Mouse (Mus musculus) gastrocnemius, adult 18-20 months (tissue): ENCODE results near the gene Gas8. TPM values are rescaled to one million over a fixed set of nuclear protein-coding genes. Genes with fewer than 3 reads are reported as not detected.
"Not testable (repeated sequence)": the region's sequence is repeated elsewhere in the genome, so short reads cannot be mapped to it uniquely, and the experiment has no call there.

Source experiments
- DNase-seq: peaks from one replicate; pipeline ENCODE4 v3.0.0; 2021; ENCODE audit warnings: low spot score
- long read RNA-seq, 2 experiments: library from polyadenylated mRNA; stranded (forward); transcript quantifications; one replicate each; pipeline ENCODE4 v2.0.0; 2021
- total RNA-seq, 2 experiments: library from RNA; stranded (reverse); gene quantifications; 2 replicates each; pipeline ENCODE4 v1.2.3; 2021

Gas8 gene
- total RNA-seq, result 1 to 10 TPM; 3.6 to 4.9 TPM
- long read RNA-seq, experiment 1, partial matches to known transcripts, result 0 of 2 reads
- long read RNA-seq, experiment 1, other reads (novel, unspliced or antisense), result 1 of 2 reads
- long read RNA-seq, experiment 2, partial matches to known transcripts, result 0 of 4 reads
- long read RNA-seq, experiment 2, other reads (novel, unspliced or antisense), result 1 of 4 reads

DNA sequence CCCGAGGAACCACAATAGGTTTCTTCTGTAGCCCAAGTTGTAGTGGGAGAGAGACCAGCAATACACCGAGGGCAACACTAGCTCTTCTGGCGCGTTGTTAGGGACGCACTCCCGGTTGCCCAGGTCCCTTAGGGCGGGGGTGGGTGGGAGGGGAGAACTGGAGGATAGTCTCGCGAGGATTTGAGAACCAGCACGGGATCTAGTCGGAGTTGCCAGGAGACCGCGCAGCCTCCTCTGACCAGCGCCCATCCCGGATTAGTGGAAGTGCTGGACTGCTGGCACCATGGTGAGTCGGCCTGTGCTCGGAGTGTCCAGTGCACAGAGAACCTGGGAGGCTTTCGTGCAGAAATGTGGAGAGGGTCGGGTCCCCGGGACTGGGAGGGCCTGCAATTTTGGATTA lies at the start of gene Gas8:
Gas8 (plus strand) TSS at position 168 of the 400 bp plus-strand sequence.
- DNase-seq, result peak; percentile 91

- DNase-seq, result not testable (repeated sequence)
These were observed 45.6 kb upstream of the Gas8 start for GRCm38 (mm10) chr8:123472991-123473390.

- DNase-seq, result not testable (repeated sequence)
These were observed 44.1 kb upstream of the Gas8 start for GRCm38 (mm10) chr8:123474549-123474948.

- no peak for DNase-seq
These were observed 41.5 kb upstream of the Gas8 start for GRCm38 (mm10) chr8:123476911-123477736.

DNA sequence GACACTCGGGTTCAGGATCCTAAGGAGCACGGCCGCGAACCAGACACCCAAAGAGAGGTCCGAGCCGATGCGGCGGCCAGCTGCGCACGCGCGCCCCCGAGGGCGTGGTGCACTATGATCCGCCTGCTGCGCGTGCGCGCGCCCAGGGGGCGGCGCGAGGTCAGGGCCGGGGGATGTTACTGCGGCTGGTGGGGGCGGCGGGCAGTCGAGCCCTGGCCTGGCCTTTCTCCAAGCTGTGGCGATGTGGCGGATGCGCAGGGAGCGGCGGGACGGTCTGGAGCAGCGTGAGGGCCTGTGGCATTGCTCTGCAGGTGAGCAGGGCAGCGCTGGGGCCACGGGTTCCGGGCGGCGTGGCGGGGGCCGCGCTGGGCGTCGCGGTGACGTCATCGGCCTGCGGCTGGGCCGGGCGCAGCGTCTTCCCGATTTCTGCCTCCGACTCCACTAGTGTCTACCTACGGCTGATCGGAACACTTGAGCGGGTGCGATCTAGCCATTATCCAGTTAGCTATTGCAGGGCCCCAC lies 40.8 kb upstream of the Gas8 start, which contains the start of gene Afg3l1:
Afg3l1 (plus strand) TSS at position 167 of the 522 bp plus-strand sequence.
- peak; percentile 89 for DNase-seq

GRCm38 (mm10) chr8:123478456-123479218 lies 40.0 kb upstream of the Gas8 start:
- no peak for DNase-seq

DNA sequence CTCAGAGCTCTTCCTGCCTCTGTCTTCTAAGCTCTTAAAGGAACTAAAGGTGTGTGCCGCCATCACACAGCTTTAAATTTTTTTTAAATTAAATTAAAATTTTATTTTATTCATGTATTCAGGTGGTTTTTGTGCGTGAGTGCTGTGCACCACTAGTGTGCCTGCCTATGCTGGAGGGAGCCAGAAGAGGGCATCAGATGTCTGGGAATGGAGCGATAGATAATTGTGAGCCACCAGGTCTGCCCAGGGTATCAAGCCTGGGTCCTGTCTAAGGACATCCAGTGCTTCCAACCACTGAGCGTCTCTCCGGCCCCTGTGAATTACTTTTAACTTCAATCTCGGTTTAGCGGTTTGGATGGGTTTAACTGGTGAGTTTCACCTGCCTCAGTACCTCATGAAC lies 36.0 kb upstream of the Gas8 start:
- DNase-seq, result no peak

DNA sequence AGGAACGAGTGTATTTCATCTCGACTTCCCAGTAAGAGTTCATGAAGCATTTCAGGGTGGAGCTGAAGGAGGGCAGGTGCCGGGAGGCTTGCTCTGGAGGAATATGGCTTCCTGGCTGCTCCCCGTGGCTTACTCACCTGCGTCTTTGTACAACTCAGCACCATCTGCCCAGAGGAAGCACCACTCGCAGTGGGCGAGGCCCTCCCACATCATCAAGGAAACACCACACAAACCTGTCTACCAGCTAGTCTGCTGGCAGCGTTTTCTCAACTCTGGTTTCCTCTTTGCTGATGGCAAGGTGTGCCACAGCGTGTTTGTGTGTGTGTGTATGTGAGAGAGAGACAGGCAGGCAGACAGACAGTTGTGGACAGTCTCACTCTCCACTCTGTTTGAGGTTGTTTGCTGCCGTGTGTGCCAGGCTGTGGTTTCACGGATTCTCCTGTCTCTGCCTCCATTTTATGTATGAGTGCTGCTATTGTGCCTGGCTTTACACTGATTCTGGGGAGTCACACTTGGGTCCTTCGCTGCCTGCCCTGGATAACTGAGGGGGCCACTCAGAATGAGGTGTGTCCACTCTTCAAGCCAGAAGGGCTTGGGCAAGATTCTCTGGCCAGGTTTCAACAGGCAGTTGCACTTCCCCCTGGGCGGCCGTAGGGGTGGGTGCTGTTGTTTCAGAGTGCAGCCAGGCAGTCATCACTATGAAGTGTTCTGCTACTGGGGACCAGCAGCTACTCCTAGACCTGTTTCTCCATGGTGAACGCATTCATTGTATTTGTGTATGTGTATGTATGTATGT lies 27.2 kb upstream of the Gas8 start:
- DNase-seq, result no peak

DNA sequence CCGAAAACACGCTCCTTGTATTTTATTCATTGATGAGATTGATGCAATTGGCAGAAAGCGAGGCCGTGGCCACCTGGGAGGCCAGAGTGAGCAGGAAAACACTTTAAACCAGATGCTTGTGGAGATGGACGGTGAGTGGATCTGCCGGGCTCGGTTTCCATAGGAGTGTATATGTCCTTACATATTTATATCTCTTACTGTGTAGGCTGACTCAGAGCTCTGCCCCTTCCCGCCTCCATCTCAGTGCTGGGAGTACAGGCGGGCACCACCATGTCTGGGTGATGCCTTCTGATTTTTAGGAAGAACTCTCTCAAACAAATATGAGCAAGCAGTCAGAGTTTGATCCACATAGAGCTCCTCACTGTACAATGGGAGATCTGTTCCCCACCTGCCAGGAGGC lies 25.7 kb upstream of the Gas8 start:
- no peak for DNase-seq

DNA sequence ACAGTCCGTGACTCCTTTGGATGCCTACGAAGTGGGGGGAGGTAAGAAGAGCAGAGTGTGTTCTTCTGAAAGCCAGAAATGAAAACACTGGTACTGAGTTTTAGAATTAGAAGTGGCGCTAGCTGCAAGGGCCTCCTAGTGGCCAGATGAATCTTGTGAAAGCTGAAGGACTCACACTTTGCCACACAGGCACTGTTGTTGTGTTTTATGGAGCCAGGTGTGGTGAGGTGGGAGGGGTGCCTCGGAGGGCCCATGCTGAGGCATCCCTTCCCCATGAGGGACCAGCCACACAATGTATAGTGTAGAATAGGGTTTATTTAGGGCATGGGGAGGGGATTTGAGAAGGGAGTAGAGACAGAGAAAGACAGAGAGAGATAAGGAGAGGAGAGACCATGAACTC lies 20.9 kb upstream of the Gas8 start:
- no peak for DNase-seq

GRCm38 (mm10) chr8:123498963-123499362 lies 19.7 kb upstream of the Gas8 start:
- DNase-seq, result no peak

GRCm38 (mm10) chr8:123499556-123499955 lies 19.1 kb upstream of the Gas8 start:
- DNase-seq, result no peak

DNA sequence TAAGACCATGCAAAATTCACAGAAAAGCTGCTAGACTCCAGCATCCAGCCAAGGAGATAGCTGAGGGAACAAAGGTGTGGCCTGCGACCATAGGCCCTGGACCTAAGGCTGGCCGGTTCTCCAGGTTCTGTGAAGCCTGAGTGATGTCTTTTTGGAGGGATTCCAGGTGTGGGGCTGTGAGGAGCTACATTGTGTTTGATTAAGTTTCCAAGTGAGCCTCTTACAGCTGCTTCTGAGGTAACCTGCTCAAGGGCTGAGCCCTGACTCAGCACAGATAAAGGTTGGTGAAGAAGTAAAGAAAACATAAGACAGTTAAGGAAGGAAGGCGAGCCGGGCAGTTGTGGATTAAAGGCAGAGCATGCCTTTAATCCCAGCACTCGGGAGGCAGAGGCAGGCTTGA lies 16.4 kb upstream of the Gas8 start:
- DNase-seq, result no peak

DNA sequence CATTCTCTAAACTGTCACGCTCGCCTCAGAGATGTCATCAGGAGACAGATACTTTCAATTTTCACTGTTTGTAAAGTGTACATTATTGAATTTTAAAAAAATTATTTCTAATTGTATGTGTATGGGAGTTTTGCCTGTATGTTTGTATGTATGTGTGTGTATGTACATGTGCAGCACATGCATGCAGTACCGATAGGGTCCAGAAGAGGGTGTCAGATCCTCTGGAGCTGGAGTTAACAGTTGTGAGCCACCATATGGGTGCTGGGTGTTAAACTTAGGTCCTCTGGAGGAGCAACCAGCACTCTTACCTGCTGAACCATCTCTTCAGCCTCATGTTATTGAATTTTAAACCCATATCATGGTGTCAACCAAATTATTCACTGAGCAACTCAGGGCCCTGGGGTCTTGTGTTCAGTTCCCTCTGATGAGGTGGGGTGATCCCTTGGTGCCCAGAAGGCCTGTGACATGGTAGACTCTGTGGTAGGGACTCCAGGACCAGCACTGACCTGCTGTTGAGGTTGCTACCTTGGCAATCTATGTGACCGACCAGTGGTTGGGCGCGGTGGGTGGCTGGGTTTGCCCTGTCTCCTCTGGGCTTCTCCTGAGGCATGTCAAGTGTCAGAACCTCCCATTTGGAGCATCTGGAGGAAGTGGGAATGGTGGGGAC lies 14.7 kb upstream of the Gas8 start:
- DNase-seq, result no peak

- DNase-seq, result no peak
These were observed 13.9 kb upstream of the Gas8 start for GRCm38 (mm10) chr8:123504591-123505195.

- DNase-seq, result no peak
These were observed 13.4 kb upstream of the Gas8 start for GRCm38 (mm10) chr8:123505267-123505666.

- no peak for DNase-seq
These were observed 12.9 kb upstream of the Gas8 start for GRCm38 (mm10) chr8:123505695-123506094.

- DNase-seq, result no peak
These were observed 11.5 kb upstream of the Gas8 start for GRCm38 (mm10) chr8:123507153-123507552.

DNA sequence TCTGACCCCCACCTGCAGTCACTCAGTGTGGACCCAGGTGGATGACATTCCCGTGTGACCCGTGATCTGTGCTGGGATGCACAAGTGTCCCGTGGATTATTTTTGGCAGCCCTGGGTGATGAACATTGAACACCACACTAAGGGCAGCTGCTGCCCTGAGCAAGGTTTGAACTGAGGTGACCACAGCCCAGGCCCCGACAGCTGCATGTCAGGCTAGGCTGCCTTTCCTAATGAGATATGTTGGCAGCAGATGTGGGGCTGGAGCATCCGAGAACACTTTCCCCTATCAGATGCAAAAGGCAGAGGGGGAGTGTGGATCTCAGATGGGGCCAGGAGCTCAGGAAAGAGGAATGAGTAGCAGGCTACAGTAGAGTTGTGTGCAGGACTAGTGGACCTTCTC lies 7.8 kb upstream of the Gas8 start:
- no peak for DNase-seq

- DNase-seq, result no peak
These were observed 4.5 kb upstream of the Gas8 start for GRCm38 (mm10) chr8:123514136-123514535.
